Mouse (Mus musculus): Measurements from ENCODE around the gene Uvssa.

DNA sequence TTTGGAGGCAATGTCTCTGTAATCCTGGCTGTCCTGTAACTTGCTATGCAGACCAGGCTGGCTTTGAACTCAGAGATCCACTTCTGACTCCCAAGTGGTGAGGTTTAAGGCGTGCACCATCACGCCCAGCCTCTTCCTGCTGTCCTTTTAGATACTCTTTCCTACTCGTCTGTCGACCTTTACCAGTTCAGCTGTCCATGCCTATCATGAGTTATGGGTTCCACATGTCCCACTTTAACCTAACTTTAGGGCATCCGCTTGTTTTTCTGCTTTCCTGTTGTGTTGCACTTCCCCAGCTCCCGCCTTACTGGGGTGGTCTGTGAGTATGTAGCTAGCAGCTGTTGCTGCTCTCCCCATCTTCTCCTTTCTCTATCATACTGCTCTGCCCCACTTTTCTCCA is 37.2 kb upstream of the Uvssa start:
- TF ChIP-seq POLR2A (IDR thresholded peaks at IDR 0.05; ENCODE audit: low read depth, low read length) (no peak), CTCF (IDR thresholded peaks at IDR 0.05; ENCODE audit: borderline replicate concordance, insufficient read depth, low read length) (no peak)
